Mouse (Mus musculus): ENCODE data around the gene Palm. TPM values are rescaled to one million over a fixed set of nuclear protein-coding genes. Genes with fewer than 3 reads are reported as not detected.

Gene Palm
- polyA plus RNA-seq, 1 experiment from 2014 or later = 72.4 TPM

GRCm38 (mm10) chr10:79843476-79843875 is 50.1 kb downstream of the Palm start:
- no peaks in the 10 kb centered on the region for H3K27me3 ChIP-seq (replicated peaks)
- H3K9ac ChIP-seq = no peak overlapping the region
- no peak overlapping the region for H3K27ac ChIP-seq (ENCODE audit: poor library complexity, severe bottlenecking)
- H3K9me3 ChIP-seq (replicated peaks) = no peaks in the 10 kb centered on the region
- H3K4me2 ChIP-seq = no peak overlapping the region
- 69% methylated on average over 6 of the region's 6 CpGs for WGBS
- no peak for ATAC-seq (ENCODE audit: insufficient number of reproducible peaks, low FRiP score)
- no peak overlapping the region for H3K4me3 ChIP-seq
- no peaks in the 10 kb centered on the region for H3K36me3 ChIP-seq
- H3K4me1 ChIP-seq (replicated peaks) = peaks cover 36% of the 10 kb centered on the region

- Histone ChIP-seq H3K9me3 (replicated peaks) (no peaks in the 10 kb centered on the region), H3K4me2 (no peak overlapping the region), H3K9ac (no peak overlapping the region), H3K27me3 (replicated peaks) (no peaks in the 10 kb centered on the region), H3K4me3 (no peak overlapping the region), H3K4me1 (replicated peaks) (peaks cover 51% of the 10 kb centered on the region), H3K36me3 (no peaks in the 10 kb centered on the region), H3K27ac (ENCODE audit: poor library complexity, severe bottlenecking) (no peak overlapping the region)
- no peak for ATAC-seq (ENCODE audit: insufficient number of reproducible peaks, low FRiP score)
- WGBS = 45% methylated on average over 5 of the region's 5 CpGs
These were observed 53.2 kb downstream of the Palm start for GRCm38 (mm10) chr10:79846553-79846952.

GRCm38 (mm10) chr10:79849941-79850628 is 56.7 kb downstream of the Palm start:
- no peak overlapping the region for H3K4me3 ChIP-seq
- no peak overlapping the region for H3K27ac ChIP-seq (ENCODE audit: poor library complexity, severe bottlenecking)
- WGBS = 71% methylated on average over 8 of the region's 8 CpGs
- H3K4me2 ChIP-seq = no peak overlapping the region
- H3K9ac ChIP-seq = no peak overlapping the region
- no peaks in the 10 kb centered on the region for H3K9me3 ChIP-seq (replicated peaks)
- H3K4me1 ChIP-seq (replicated peaks) = peaks cover 42% of the 10 kb centered on the region
- no peaks in the 10 kb centered on the region for H3K27me3 ChIP-seq (replicated peaks)
- no peaks in the 10 kb centered on the region for H3K36me3 ChIP-seq
- no peak for ATAC-seq (ENCODE audit: insufficient number of reproducible peaks, low FRiP score)

- ATAC-seq (ENCODE audit: insufficient number of reproducible peaks, low FRiP score) = no peak
- Histone ChIP-seq H3K4me3 (peak overlapping the region; percentile 92; the same call in 1 of the 2 replicates), H3K9me3 (replicated peaks) (no peaks in the 10 kb centered on the region), H3K4me1 (replicated peaks) (peaks cover 42% of the 10 kb centered on the region), H3K9ac (peak overlapping the region; percentile 99), H3K36me3 (peaks cover 5% of the 10 kb centered on the region), H3K27ac (ENCODE audit: poor library complexity, severe bottlenecking) (peak overlapping the region; percentile 100), H3K4me2 (peak overlapping the region; percentile 99), H3K27me3 (replicated peaks) (no peaks in the 10 kb centered on the region)
- 82% methylated on average over 3 of the region's 3 CpGs for WGBS
These were observed 58.3 kb downstream of the Palm start for GRCm38 (mm10) chr10:79851653-79852052.

GRCm38 (mm10) chr10:79852107-79852789 is 58.9 kb downstream of the Palm start:
- H3K4me3 ChIP-seq = peak overlapping the region; percentile 92
- peaks cover 46% of the 10 kb centered on the region for H3K4me1 ChIP-seq (replicated peaks)
- no peaks in the 10 kb centered on the region for H3K27me3 ChIP-seq (replicated peaks)
- H3K36me3 ChIP-seq = peaks cover 11% of the 10 kb centered on the region
- H3K27ac ChIP-seq (ENCODE audit: poor library complexity, severe bottlenecking) = peak overlapping the region; percentile 100
- H3K9ac ChIP-seq = peak overlapping the region; percentile 99
- ATAC-seq (ENCODE audit: insufficient number of reproducible peaks, low FRiP score) = no peak
- WGBS = 54% methylated on average over 9 of the region's 9 CpGs
- peak overlapping the region; percentile 99 for H3K4me2 ChIP-seq
- no peaks in the 10 kb centered on the region for H3K9me3 ChIP-seq (replicated peaks)

GRCm38 (mm10) chr10:79852827-79853226 is 59.5 kb downstream of the Palm start:
- peak overlapping the region; percentile 92 for H3K4me3 ChIP-seq
- peak overlapping the region; percentile 100 for H3K27ac ChIP-seq (ENCODE audit: poor library complexity, severe bottlenecking)
- peaks cover 14% of the 10 kb centered on the region for H3K36me3 ChIP-seq
- H3K27me3 ChIP-seq (replicated peaks) = no peaks in the 10 kb centered on the region
- WGBS = 29% methylated on average over 8 of the region's 8 CpGs
- H3K9me3 ChIP-seq (replicated peaks) = no peaks in the 10 kb centered on the region
- peaks cover 51% of the 10 kb centered on the region for H3K4me1 ChIP-seq (replicated peaks)
- H3K4me2 ChIP-seq = peak overlapping the region; percentile 99
- ATAC-seq (ENCODE audit: insufficient number of reproducible peaks, low FRiP score) = no peak
- peak overlapping the region; percentile 99 for H3K9ac ChIP-seq

- under 1% methylated on average over 15 of the region's 15 CpGs for WGBS
- Histone ChIP-seq H3K9me3 (replicated peaks) (no peaks in the 10 kb centered on the region), H3K27me3 (replicated peaks) (no peaks in the 10 kb centered on the region), H3K36me3 (peaks cover 17% of the 10 kb centered on the region), H3K27ac (ENCODE audit: poor library complexity, severe bottlenecking) (peak overlapping the region; percentile 100), H3K4me2 (peak overlapping the region; percentile 99), H3K4me3 (peak overlapping the region; percentile 92), H3K4me1 (replicated peaks) (peaks cover 57% of the 10 kb centered on the region), H3K9ac (peak overlapping the region; percentile 99)
- ATAC-seq (ENCODE audit: insufficient number of reproducible peaks, low FRiP score) = peak; percentile 60
These were observed 60.0 kb downstream of the Palm start for GRCm38 (mm10) chr10:79853392-79853791.

GRCm38 (mm10) chr10:79853860-79854795 is 60.8 kb downstream of the Palm start, which contains the start of gene Ptbp1:
Gene Ptbp1, plus strand, starts transcription at chr10:79854427.
- ATAC-seq (ENCODE audit: insufficient number of reproducible peaks, low FRiP score) = peak; percentile 92
- Histone ChIP-seq H3K4me1 (replicated peaks) (peaks cover 64% of the 10 kb centered on the region), H3K27me3 (replicated peaks) (no peaks in the 10 kb centered on the region), H3K9ac (peak within 1 kb of the TSS; percentile 99), H3K36me3 (peaks cover 24% of the 10 kb centered on the region), H3K4me3 (peak within 1 kb of the TSS; percentile 92), H3K4me2 (peak within 1 kb of the TSS; percentile 99), H3K9me3 (replicated peaks) (no peaks in the 10 kb centered on the region), H3K27ac (ENCODE audit: poor library complexity, severe bottlenecking) (peak within 1 kb of the TSS; percentile 100)
- under 1% methylated on average over 75 of the region's 75 CpGs for WGBS

GRCm38 (mm10) chr10:79854801-79855541 is 61.6 kb downstream of the Palm start:
- Histone ChIP-seq H3K4me3 (peak overlapping the region; percentile 92), H3K36me3 (peaks cover 32% of the 10 kb centered on the region), H3K27me3 (replicated peaks) (no peaks in the 10 kb centered on the region), H3K9ac (peak overlapping the region; percentile 99), H3K4me1 (replicated peaks) (peaks cover 70% of the 10 kb centered on the region), H3K27ac (ENCODE audit: poor library complexity, severe bottlenecking) (peak overlapping the region; percentile 100), H3K9me3 (replicated peaks) (no peaks in the 10 kb centered on the region), H3K4me2 (peak overlapping the region; percentile 99)
- under 1% methylated on average over 81 of the region's 83 CpGs for WGBS
- ATAC-seq (ENCODE audit: insufficient number of reproducible peaks, low FRiP score) = peak; percentile 27

GRCm38 (mm10) chr10:79855558-79856184 is 62.3 kb downstream of the Palm start:
- ATAC-seq (ENCODE audit: insufficient number of reproducible peaks, low FRiP score) = no peak
- H3K9me3 ChIP-seq (replicated peaks) = no peaks in the 10 kb centered on the region
- WGBS = under 1% methylated on average over 10 of the region's 10 CpGs
- peak overlapping the region; percentile 99 for H3K4me2 ChIP-seq
- H3K27me3 ChIP-seq (replicated peaks) = no peaks in the 10 kb centered on the region
- peak overlapping the region; percentile 99 for H3K9ac ChIP-seq
- peaks cover 39% of the 10 kb centered on the region for H3K36me3 ChIP-seq
- peaks cover 67% of the 10 kb centered on the region for H3K4me1 ChIP-seq (replicated peaks)
- peak overlapping the region; percentile 100 for H3K27ac ChIP-seq (ENCODE audit: poor library complexity, severe bottlenecking)
- peak overlapping the region; percentile 92 for H3K4me3 ChIP-seq

All from heart, embryonic 12.5 days (tissue).